Mouse (Mus musculus): Measurements from ENCODE around the gene Shisa8.

DNA sequence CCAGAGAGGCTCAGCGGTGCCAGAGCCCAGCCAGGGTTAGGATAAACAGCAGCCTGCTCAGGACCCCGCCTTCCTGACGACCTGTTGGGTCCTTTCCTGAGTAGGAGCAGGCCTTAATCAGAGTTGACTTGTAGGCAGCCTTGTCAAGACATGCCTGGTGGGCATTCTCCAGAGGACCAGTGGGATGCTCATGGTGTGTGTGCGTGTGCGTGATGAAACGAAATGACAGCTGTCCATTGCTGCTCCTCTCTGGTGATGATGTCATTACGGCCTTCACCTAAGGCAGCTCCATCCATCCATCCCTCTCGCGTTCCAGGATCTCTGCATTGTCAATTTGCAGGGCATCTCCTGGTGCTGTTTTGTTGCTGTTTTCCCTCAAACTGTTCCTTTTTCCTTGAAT lies 53.1 kb downstream of the Shisa8 start:
- TF ChIP-seq CTCF (IDR thresholded peaks at IDR 0.05; ENCODE audit: borderline replicate concordance, extremely low read depth, insufficient read depth, insufficient read length): no peak
- no peak for TF ChIP-seq POLR2A (IDR thresholded peaks at IDR 0.05; ENCODE audit: borderline replicate concordance, extremely low read depth, insufficient read depth, insufficient read length, poor library complexity, severe bottlenecking)
